Mouse (Mus musculus) megakaryocyte, embryonic 14.5 days (primary cell): ENCODE data around the gene Hdac7. TPM values are rescaled to one million over a fixed set of nuclear protein-coding genes. Genes with fewer than 3 reads are reported as not detected.

ENCODE experiments used
- H3K27me3 ChIP-seq: replicated peaks from 2 replicates; pipeline ENCODE3; 2012; ENCODE audit warnings: inconsistent platforms
- H3K36me3 ChIP-seq: replicated peaks from 2 replicates; pipeline ENCODE3; 2012; ENCODE audit warnings: low read length, inconsistent platforms, mixed read lengths
- H3K4me1 ChIP-seq: 2 replicates; pipeline ENCODE4 v1.6.1; 2012; ENCODE audit warnings: inconsistent platforms
- H3K4me3 ChIP-seq: replicated peaks from 2 replicates; pipeline ENCODE3; 2012; ENCODE audit warnings: moderate library complexity, mild to moderate bottlenecking, inconsistent platforms
- H3K9me3 ChIP-seq: 2 replicates; pipeline ENCODE4 v1.6.1; 2012; ENCODE audit warnings: inconsistent platforms
- FLI1 ChIP-seq: IDR thresholded peaks from 2 replicates; pipeline ENCODE4 v1.6.1; 2012; ENCODE audit warnings: low read length, inconsistent platforms, mixed read lengths
- GATA1 ChIP-seq: IDR thresholded peaks from 3 replicates; pipeline ENCODE4 v1.6.1; 2012; ENCODE audit warnings: mixed read lengths, low read length, inconsistent platforms, borderline replicate concordance
- polyA plus RNA-seq: library from polyadenylated mRNA; stranded (reverse); fragments of >175 nt; gene quantifications from 2 replicates; pipeline ENCODE4 v1.2.3, GENCODE M21; 2012; ENCODE audit warnings: low replicate concordance; ENCODE audit not compliant: insufficient read depth

Gene Hdac7
- polyA plus RNA-seq, 1 experiment = 31.2 TPM

- Histone ChIP-seq H3K4me1 (peaks cover 55% of the 10 kb centered on the region), H3K36me3 (no peaks in the 10 kb centered on the region), H3K27me3 (peaks cover 45% of the 10 kb centered on the region), H3K9me3 (no peaks in the 10 kb centered on the region), H3K4me3 (no peak overlapping the region)
- TF ChIP-seq GATA1 (no peak), FLI1 (no peak)
These were observed 70.3 kb downstream of the Hdac7 start for GRCm38 (mm10) chr15:97773961-97774370.

GRCm38 (mm10) chr15:97773108-97773507 lies 71.2 kb downstream of the Hdac7 start:
- no peak for TF ChIP-seq GATA1
- no peak for TF ChIP-seq FLI1
- H3K27me3 ChIP-seq = peaks cover 51% of the 10 kb centered on the region
- H3K4me3 ChIP-seq = no peak overlapping the region
- peaks cover 63% of the 10 kb centered on the region for H3K4me1 ChIP-seq
- no peaks in the 10 kb centered on the region for H3K9me3 ChIP-seq
- no peaks in the 10 kb centered on the region for H3K36me3 ChIP-seq

- TF ChIP-seq FLI1 (no peak), GATA1 (no peak)
- peaks cover 70% of the 10 kb centered on the region for H3K27me3 ChIP-seq
- H3K4me3 ChIP-seq = no peak overlapping the region
These were observed 74.0 kb downstream of the Hdac7 start for GRCm38 (mm10) chr15:97770280-97770679.

GRCm38 (mm10) chr15:97768192-97768591 lies 76.1 kb downstream of the Hdac7 start:
- TF ChIP-seq GATA1 = no peak
- no peak for TF ChIP-seq FLI1
- H3K27me3 ChIP-seq = peaks cover 81% of the 10 kb centered on the region
- no peaks in the 10 kb centered on the region for H3K9me3 ChIP-seq
- peak overlapping the region; percentile 90 for H3K4me3 ChIP-seq
- no peaks in the 10 kb centered on the region for H3K36me3 ChIP-seq
- H3K4me1 ChIP-seq = peaks cover 60% of the 10 kb centered on the region

More at GRCm38 (mm10) chr15:97770280-97770679, 74.0 kb downstream of the Hdac7 start:
- Histone ChIP-seq H3K4me1 (peaks cover 68% of the 10 kb centered on the region), H3K36me3 (no peaks in the 10 kb centered on the region), H3K9me3 (no peaks in the 10 kb centered on the region)

GRCm38 (mm10) chr15:97767280-97768186 lies 76.8 kb downstream of the Hdac7 start, which contains the start of gene Rapgef3:
TSS of gene Rapgef3 (minus strand) at chr15:97767972.
- no peaks in the 10 kb centered on the region for H3K36me3 ChIP-seq
- H3K27me3 ChIP-seq = peaks cover 86% of the 10 kb centered on the region
- TF ChIP-seq FLI1 (no peak), GATA1 (no peak)
- peak within 1 kb of the TSS; percentile 90 for H3K4me3 ChIP-seq
- peaks cover 59% of the 10 kb centered on the region for H3K4me1 ChIP-seq
- H3K9me3 ChIP-seq = no peaks in the 10 kb centered on the region

- no peaks in the 10 kb centered on the region for H3K9me3 ChIP-seq
- H3K4me1 ChIP-seq = peaks cover 56% of the 10 kb centered on the region
- TF ChIP-seq FLI1 = no peak
- no peak for TF ChIP-seq GATA1
- H3K27me3 ChIP-seq = peaks cover 91% of the 10 kb centered on the region
- peak overlapping the region; percentile 90 for H3K4me3 ChIP-seq
- no peaks in the 10 kb centered on the region for H3K36me3 ChIP-seq
These were observed 77.6 kb downstream of the Hdac7 start for GRCm38 (mm10) chr15:97766594-97767279.

GRCm38 (mm10) chr15:97766194-97766593 lies 78.1 kb downstream of the Hdac7 start:
- peaks cover 92% of the 10 kb centered on the region for H3K27me3 ChIP-seq
- peaks cover 52% of the 10 kb centered on the region for H3K4me1 ChIP-seq

GRCm38 (mm10) chr15:97765090-97765794 lies 79.1 kb downstream of the Hdac7 start:
- Histone ChIP-seq H3K36me3 (no peaks in the 10 kb centered on the region), H3K9me3 (no peaks in the 10 kb centered on the region), H3K4me1 (peaks cover 61% of the 10 kb centered on the region), H3K27me3 (peaks cover 88% of the 10 kb centered on the region), H3K4me3 (no peak overlapping the region)
- no peak for TF ChIP-seq GATA1
- no peak for TF ChIP-seq FLI1

More at GRCm38 (mm10) chr15:97766194-97766593, 78.1 kb downstream of the Hdac7 start:
- peak overlapping the region; percentile 53 for H3K4me3 ChIP-seq
- TF ChIP-seq FLI1 (no peak), GATA1 (no peak)
- H3K9me3 ChIP-seq = no peaks in the 10 kb centered on the region
- no peaks in the 10 kb centered on the region for H3K36me3 ChIP-seq

GRCm38 (mm10) chr15:97764532-97764931 lies 79.8 kb downstream of the Hdac7 start:
- H3K27me3 ChIP-seq = peaks cover 87% of the 10 kb centered on the region
- no peak overlapping the region for H3K4me3 ChIP-seq
- H3K9me3 ChIP-seq = no peaks in the 10 kb centered on the region
- TF ChIP-seq FLI1 = no peak
- no peak for TF ChIP-seq GATA1
- peaks cover 64% of the 10 kb centered on the region for H3K4me1 ChIP-seq
- H3K36me3 ChIP-seq = no peaks in the 10 kb centered on the region
